Mouse (Mus musculus): ENCODE data around the gene Maff.

Gene Maff

DNA sequence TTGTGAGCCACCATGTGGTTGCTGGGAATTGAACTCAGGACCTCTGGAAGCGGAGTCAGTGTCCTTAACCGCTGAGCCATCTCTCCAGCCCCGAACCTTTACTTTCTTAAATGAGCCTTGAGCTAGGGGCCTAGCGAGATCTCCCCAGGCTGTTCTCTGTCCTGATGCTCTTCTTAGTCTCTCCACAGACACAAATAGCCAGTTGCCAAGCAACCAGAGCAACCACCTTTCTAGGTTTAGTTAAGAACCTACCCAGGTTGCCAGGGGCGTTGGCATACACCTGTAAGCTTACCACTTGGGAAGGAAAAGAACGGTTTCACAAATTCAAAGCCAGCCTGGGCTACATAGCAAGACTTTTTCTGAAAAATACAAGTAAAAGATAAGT lies 16.4 kb upstream of the Maff start:
- DNase-seq (ENCODE audit: low spot score in 2 of 2), result no peak

GRCm38 (mm10) chr15:79330521-79330920 lies 15.9 kb upstream of the Maff start:
- no peak for DNase-seq (ENCODE audit: low spot score in 2 of 2)

- no peak for DNase-seq (ENCODE audit: low spot score in 2 of 2)
Observed at GRCm38 (mm10) chr15:79333409-79333808, 13.0 kb upstream of the Maff start.

- no peak for DNase-seq (ENCODE audit: low spot score in 2 of 2)
Observed at GRCm38 (mm10) chr15:79335061-79335655, 11.3 kb upstream of the Maff start.

DNA sequence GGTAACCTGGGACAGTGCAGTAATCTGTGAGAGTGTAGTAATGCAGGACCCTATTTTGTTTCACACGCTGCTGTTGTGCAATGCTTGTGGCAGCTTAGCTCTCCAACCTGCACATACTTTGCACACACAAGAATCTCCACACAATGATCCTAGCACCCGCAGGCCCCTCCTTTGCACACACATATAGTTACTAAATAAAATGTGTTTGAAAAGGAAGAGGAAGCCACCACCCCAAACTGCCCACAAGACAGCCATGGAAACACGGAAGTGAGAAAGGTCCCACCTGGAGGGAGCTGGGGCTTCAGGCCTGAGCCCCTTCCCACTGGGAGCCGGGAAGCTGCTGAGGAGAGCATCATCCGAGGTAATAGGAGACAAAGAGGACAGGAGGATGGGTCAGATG lies 7.4 kb upstream of the Maff start:
- DNase-seq (ENCODE audit: low spot score in 2 of 2), result no peak

DNA sequence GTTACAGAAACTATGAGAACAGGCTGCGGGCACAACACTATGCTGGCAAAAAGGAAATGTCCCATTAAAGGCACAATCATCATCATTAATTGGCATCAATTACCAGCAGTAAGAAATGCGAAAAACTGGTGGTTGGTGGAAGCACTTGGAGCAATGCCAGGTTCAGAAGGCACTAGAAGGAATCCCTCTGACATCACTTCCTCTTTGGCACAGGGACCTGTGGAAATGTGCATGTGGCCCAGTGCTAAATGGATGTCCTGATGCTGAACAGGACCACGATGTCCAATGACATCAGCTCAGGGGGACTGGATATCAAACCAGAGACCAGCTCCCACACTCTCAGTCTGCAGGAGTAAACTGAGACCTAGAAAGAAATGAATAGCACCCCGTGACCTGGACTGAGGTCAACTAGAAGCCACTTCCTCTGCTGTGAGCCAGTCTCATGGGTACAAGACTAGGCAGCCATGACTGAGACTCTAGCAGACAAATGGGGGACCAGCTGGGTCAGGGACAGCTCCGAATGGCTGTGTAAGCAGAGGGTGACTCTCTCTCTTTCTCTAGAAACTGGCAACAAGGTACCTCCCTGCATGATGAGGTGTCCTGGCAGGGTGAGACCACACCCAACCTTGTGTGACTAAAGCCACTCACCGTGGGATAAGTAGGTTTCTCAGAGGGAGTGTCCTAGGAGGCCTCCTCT lies 3.6 kb upstream of the Maff start:
- no peak for DNase-seq (ENCODE audit: low spot score in 2 of 2)

DNA sequence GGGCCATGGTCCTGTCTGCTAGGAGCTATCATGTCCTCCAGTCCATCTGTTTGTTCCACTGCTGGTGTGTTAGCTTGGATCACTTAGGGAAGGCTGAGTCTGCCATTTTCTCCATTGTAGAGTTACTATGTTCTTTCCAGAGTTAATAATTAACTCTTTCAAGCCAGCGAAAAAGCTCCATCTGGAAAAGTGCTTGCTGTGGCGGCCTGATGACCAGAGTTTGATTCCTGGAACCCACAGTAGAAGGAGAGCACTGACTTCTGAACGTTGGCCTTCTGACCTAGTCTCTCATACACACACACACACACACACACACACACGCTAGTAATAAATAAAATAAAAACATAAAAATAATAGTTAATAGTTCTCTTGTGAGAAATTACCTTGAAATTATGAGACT lies 1.8 kb upstream of the Maff start:
- DNase-seq (ENCODE audit: low spot score in 2 of 2), result no peak

GRCm38 (mm10) chr15:79347165-79347844 lies 884 bp downstream of the Maff start:
- peak; percentile 86 to 93 for DNase-seq (ENCODE audit: low spot score in 2 of 2)

DNA sequence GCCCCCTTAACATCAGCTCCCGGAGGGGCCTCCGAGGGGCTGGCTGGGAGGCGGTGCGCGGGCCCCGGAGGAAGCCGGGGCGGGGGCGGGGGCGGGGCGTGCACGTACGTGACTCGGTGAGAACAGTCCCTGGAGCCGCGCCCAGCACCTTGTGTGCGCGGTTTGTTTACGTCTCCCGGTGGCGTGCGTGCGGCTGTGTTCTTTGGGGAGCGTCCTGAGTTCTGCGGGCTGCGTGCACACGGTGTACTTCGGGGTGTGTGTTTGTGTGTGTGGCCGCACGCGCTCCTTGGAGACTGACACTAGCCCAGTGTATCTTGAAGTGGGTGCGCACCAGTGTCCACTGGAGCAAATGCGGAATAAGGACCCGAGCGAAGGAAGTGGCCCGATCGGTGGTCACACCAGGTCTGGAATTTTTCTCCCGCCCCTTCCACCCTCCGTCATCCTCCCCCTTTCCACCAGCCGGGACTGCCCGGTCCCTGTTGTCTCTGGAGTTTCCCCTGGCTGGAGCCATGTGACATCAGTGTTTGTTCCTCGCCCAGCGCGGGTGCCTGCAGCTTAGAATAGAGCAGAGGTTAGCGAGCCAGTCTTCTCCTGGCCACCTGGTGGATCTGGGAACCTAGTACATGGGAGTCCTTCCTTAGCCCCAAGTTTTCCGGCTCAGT lies 1.6 kb downstream of the Maff start:
- peak; percentile 43 to 71 for DNase-seq (ENCODE audit: low spot score in 2 of 2)

DNA sequence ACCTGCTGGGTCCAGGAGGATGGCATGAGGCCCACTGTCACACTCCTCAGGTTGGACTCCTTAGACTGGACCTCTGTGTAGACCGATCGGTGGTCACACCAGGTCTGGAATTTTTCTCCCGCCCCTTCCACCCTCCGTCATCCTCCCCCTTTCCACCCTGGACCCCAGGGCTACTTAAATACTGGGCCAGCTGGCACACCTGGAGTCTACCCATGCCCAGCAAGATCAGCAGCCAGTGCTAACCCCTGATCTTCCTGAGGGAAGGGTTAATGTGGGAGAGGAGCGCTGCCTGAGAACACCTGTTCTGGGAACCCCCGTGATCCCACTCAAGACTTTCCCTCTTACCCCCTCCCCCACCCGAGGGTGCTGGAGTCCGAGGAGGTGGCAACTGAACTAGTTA lies 2.2 kb downstream of the Maff start:
- no peak for DNase-seq (ENCODE audit: low spot score in 2 of 2)

GRCm38 (mm10) chr15:79350866-79351265 lies 4.4 kb downstream of the Maff start:
- no peak for DNase-seq (ENCODE audit: low spot score in 2 of 2)

DNA sequence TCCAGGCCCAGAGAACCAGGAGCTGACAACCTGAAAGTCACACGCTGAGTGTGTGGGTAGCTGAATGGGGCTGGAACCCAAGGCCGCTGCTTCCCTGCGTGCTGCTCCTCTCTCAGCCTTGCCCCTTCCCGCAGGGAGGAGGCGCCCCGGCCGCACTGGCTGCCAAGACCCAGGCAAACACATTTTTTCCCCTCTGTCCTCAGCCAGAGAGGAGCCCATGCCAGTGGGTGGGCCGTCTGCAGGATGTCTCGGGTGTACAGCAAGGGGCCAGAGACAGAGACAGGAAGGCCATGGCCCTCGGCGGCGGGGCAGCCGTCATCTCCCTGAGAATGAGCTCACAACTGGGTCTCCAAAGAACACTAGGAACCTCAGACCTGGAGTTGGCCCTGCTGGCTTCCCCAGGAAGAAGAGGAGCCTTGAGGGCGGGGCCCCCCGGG lies 4.9 kb downstream of the Maff start:
- peak; percentile 64 to 69 for DNase-seq (ENCODE audit: low spot score in 2 of 2)

- DNase-seq (ENCODE audit: low spot score in 2 of 2), result no peak
Observed at GRCm38 (mm10) chr15:79352479-79352878, 6.1 kb downstream of the Maff start.

DNA sequence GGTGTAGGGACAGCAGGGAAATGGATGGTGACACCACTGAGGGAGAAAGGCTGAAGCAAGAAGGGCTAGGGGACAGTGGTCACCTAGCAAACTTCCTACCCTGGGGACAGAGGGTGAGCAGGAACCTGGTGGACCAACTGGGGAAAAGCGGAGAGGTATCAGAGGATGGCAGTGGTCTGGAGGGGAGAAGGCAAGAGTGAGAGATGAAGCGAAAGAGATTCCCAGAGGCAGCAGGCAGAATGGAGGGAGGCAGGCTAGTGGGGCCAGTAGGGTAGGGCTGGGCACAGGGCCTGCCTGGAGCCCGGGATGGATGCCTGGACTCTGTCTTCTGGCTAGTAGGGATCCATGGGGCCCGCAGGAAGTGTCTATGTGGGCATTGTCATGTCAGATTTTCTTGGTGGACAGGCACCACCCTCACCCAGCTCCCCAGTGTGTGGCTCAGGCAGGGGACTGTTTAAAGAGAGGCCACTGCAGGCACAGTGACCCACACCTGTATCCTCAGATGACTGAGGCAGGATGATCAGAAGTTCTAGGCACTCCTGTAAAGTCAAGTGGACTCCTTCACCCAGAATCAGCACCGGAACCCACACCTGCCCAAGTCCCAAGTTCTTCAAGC lies 7.4 kb downstream of the Maff start:
- no peak for DNase-seq (ENCODE audit: low spot score in 2 of 2)

DNA sequence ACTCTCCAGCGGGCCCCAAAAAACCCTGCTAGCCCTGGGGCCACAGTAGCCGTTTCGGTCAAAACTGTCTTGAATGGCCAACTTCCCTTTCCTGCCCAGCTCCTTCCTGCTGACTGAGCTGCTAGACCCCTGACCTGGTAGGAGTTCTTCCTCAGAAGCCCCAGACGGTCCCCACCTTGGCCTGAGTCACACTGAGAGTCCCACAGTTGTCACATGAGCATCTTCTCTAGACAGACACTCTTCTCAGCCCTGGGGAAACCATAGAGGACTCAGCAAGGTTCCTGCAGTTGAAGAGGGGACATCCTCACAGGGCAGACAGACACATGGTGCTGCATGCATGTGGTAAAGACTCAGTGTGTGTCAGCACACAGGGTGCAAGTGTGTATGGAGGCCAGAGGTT lies 8.2 kb downstream of the Maff start:
- DNase-seq (ENCODE audit: low spot score in 2 of 2), result no peak

GRCm38 (mm10) chr15:79356481-79356880 lies 10.1 kb downstream of the Maff start:
- DNase-seq (ENCODE audit: low spot score in 2 of 2), result no peak

GRCm38 (mm10) chr15:79357036-79357911 lies 10.9 kb downstream of the Maff start:
- peak; percentile 74 to 75 for DNase-seq (ENCODE audit: low spot score in 2 of 2)

DNA sequence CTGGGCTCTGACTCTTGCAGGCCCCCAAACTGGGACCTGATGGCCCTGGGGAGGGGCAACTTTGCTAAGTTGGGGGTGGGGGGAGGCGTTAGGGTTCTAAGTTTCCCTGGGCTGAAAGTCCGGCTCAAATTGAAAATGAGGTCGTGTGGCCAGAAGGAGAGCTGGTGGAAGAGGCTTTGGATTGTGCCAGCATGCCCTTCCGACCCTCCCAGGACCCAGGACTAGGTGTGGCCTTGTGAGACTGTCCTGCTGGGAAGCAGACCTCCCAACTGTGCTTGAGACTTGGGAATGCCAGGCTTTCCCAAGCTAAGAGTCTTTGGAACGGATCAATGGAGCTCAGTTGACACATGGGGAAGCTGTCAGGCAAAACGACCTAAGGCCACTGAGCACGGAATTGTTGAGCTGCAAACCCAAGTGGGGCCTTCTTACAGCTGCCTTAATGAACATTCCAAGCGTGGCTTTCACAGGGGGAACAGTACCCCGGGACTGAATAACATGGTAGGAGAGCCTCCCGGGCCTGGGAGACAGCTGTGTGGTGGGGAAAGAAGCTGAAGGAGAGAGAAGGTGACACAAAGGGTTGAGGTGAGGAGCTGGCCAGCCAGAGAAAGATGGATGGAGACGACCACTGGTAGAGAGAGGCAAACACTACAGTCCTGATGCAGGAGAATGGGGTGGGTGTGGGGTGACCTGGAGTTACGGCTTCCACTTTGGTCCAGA lies 11.7 kb downstream of the Maff start:
- no peak for DNase-seq (ENCODE audit: low spot score in 2 of 2)

GRCm38 (mm10) chr15:79359954-79360353 lies 13.5 kb downstream of the Maff start:
- no peak for DNase-seq (ENCODE audit: low spot score in 2 of 2)

DNA sequence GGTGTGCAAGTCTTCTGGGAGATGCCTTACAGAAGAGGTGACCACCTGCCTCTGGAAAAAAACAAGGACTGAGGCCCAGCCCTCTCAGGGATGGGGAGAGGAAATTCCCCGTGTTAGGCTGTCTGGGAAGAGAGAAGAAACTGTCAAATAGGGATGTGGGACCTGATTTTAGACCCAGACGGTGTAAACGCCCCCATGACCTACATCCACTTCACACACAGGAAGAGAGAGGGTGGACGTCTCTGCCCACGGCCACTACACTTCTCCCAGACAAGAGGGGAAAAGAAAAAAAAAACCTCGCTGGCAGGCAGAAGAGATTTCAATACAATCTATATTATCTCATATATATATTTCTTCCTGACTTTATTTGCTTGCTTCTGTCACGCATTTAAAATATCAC lies 13.9 kb downstream of the Maff start:
- no peak for DNase-seq (ENCODE audit: low spot score in 2 of 2)

- no peak for DNase-seq (ENCODE audit: low spot score in 2 of 2)
Observed at GRCm38 (mm10) chr15:79361023-79361422, 14.6 kb downstream of the Maff start.

Measured in urinary bladder, postnatal 4 days (tissue).